Mouse (Mus musculus): ENCODE results near the gene Slc31a1.

DNA sequence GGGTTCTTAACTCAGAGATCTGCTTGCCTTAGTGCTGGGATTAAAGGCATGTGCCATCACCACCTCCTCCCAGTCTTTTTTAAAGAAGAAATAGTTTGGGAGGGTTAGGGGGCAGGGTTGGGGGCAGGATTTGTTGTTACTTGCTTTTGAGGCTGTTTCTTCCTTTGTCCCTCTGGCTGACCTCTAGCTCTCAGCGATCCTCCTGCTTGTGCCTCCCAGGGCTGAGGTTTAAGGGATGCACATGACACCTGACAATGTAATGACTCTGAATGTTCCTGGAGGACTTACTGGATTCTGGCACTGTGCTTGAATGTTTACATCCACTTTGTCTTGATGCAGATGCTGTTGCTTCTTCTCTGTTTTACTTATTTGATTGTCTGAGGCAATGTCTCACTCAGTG lies 11.9 kb downstream of the Slc31a1 start:
- TF ChIP-seq CTCF (IDR thresholded peaks at IDR 0.05; ENCODE audit: low read depth) (no peak), EP300 (IDR thresholded peaks at IDR 0.05; ENCODE audit: low read depth) (no peak)
